Mouse (Mus musculus) G1E (cell line): ENCODE results near the gene Map6. TPM values are rescaled to one million over a fixed set of nuclear protein-coding genes. Genes with fewer than 3 reads are reported as not detected.

ENCODE experiments used
- ATAC-seq: 2 replicates; pipeline ENCODE4 v1.8.0; 2016; ENCODE audit warnings: mild to moderate bottlenecking; ENCODE audit not compliant: insufficient number of reproducible peaks, poor library complexity, low FRiP score, severe bottlenecking; ENCODE audit errors: extremely low read depth
- DNase-seq: peaks from one replicate; pipeline ENCODE4 v3.0.0; 2012; ENCODE audit warnings: low spot score
- H3K27me3 ChIP-seq: 2 replicates; pipeline ENCODE4 v1.6.1; 2012; ENCODE audit warnings: mild to moderate bottlenecking, low read length, inconsistent platforms; ENCODE audit not compliant: insufficient read depth
- H3K36me3 ChIP-seq: replicated peaks from 2 replicates; pipeline ENCODE3; 2012; ENCODE audit warnings: mild to moderate bottlenecking, inconsistent platforms
- H3K4me1 ChIP-seq: 2 replicates; pipeline ENCODE4 v1.6.1; 2012; ENCODE audit warnings: low read depth, low read length, inconsistent platforms, mixed read lengths; ENCODE audit not compliant: insufficient read depth
- H3K4me3 ChIP-seq: 2 replicates; pipeline ENCODE4 v1.5.1; 2012; ENCODE audit warnings: low read depth, mild to moderate bottlenecking, inconsistent platforms, low read length, moderate library complexity, mixed read lengths
- H3K9me3 ChIP-seq: replicated peaks from 2 replicates; pipeline ENCODE4 v1.6.1; 2012; ENCODE audit warnings: inconsistent platforms
- CTCF ChIP-seq: IDR thresholded peaks from 2 replicates; pipeline ENCODE4 v1.5.1; 2012; ENCODE audit warnings: low read depth, low read length, inconsistent platforms, mixed read lengths
- GATA1 ChIP-seq: IDR thresholded peaks from 2 replicates; pipeline ENCODE4 v1.6.1; 2012; ENCODE audit warnings: borderline replicate concordance, low read length, inconsistent platforms, mixed read lengths
- GATA2 ChIP-seq: IDR thresholded peaks from 2 replicates; pipeline ENCODE4 v1.6.1; 2012; ENCODE audit warnings: low read depth, low read length, inconsistent platforms, borderline replicate concordance
- POLR2AphosphoS5 ChIP-seq: IDR thresholded peaks from 2 replicates; pipeline ENCODE4 v1.6.1; 2012; ENCODE audit warnings: low read depth, low read length, inconsistent platforms; ENCODE audit not compliant: insufficient replicate concordance
- TAL1 ChIP-seq: conservative IDR thresholded peaks from 2 replicates; pipeline ENCODE4 v1.6.1; 2012; ENCODE audit warnings: low read depth, low read length, inconsistent platforms, mixed read lengths
- polyA plus RNA-seq: library from polyadenylated mRNA; stranded (reverse); fragments of >175 nt; gene quantifications from 2 replicates; pipeline ENCODE4 v1.2.3, GENCODE M21; 2012
- total RNA-seq, 2 experiments: library from RNA; stranded (forward) in 1 of 2; stranded (reverse) in 1 of 2; fragments of 200-1000 nt in 1 of 2; fragments of >200 nt in 1 of 2; fragmentation: Nextera tagmentation in 1 of 2; gene quantifications; 2 replicates each; pipeline ENCODE4 v1.2.3; 2014 to 2017

Map6 gene
- total RNA-seq (2014; fragmentation: Nextera tagmentation) (not detected in 2 replicates), total RNA-seq (2017) (0.11 and 0.17 TPM in 2 replicates), polyA plus RNA-seq (not detected in 2 replicates)

DNA sequence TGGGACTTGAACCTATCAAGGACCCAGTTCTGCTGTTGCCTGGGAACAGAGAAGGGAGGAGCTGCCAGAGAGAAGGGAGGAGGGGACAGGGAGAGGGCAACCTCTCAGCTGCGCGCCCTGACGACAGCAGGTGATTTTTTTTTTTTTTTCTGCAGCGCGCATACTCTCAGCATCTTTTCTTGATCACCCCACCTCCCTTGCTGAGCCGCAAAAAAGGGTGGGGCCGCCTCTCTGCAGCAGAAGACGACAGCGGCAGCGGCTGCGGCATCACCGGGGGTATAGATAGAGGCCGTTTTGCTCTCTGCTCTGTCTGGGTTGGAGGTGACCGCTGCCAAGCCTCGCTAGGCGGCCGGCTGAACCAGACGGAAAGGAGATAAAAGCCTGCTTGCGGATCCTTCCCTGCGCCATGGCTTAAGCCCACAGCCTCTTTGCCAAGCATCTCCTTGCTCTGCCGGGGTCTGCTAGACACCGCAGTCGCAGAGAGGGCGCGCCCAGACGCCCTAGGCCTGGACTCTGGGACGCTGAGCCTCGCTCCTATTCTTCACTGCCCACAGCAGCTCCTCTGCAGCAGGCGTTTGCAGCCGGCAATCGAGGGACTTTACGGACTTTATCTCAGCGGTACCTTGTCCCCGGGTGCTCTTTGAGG lies at the start of gene Map6:
TSS of gene Map6 (plus strand) at position 197 of the 646 bp plus-strand sequence.
- TF ChIP-seq TAL1 = no peak
- TF ChIP-seq GATA2 = no peak
- no peak for TF ChIP-seq POLR2AphosphoS5
- TF ChIP-seq CTCF = no peak
- no peak for TF ChIP-seq GATA1
- ATAC-seq (no peak), DNase-seq (no peak)
- H3K9me3 ChIP-seq = 0 out of 2 replicates have a peak, but pooled peaks cover 5% of the 10 kb centered on the region
- H3K27me3 ChIP-seq = peaks cover 17% of the 10 kb centered on the region; the same call in 1 of the 2 replicates
- H3K4me1 ChIP-seq = no peaks in the 10 kb centered on the region
- no peaks in the 10 kb centered on the region for H3K36me3 ChIP-seq
- no peak within 1 kb of the TSS for H3K4me3 ChIP-seq

- Histone ChIP-seq H3K27me3 (peaks cover 16% of the 10 kb centered on the region), H3K36me3 (no peaks in the 10 kb centered on the region), H3K4me1 (no peaks in the 10 kb centered on the region), H3K4me3 (no peak overlapping the region), H3K9me3 (no peaks in the 10 kb centered on the region)
- no peak for TF ChIP-seq TAL1
- ATAC-seq (no peak), DNase-seq (no peak)
Observed at GRCm38 (mm10) chr7:99224225-99224624, 43.0 kb upstream of the Map6 start.

DNA sequence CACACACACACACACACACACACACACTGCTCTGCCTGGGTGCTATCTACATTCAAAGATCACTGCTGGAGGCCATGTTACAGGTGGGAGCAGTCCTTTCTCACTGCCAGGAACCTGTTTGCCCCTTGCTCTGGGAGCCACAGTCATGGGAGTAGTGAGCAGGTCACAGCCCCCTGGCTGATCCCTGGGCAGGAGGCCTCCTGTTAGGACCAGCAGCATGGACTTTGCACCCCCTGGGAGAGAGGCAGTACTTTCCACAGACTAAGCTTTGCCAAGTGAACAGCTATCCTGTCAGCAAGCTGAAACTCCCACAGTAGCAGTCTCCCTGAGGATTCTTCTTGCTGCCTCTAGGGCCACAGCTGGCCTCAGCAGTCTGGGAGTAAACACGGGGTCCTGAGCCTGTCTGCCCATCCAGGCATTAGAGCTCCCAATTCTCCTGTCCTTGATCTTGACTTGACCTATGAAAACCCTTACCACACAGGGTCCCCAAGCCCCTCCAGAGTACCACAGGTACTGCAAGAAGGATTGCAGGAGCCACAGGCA lies 42.5 kb upstream of the Map6 start:
- Histone ChIP-seq H3K27me3 (peaks cover 14% of the 10 kb centered on the region), H3K36me3 (no peaks in the 10 kb centered on the region), H3K4me3 (no peak overlapping the region), H3K9me3 (no peaks in the 10 kb centered on the region), H3K4me1 (no peaks in the 10 kb centered on the region)
- TF ChIP-seq CTCF (no peak), TAL1 (no peak), GATA1 (no peak), GATA2 (no peak), POLR2AphosphoS5 (no peak)
- ATAC-seq = no peak
- no peak for DNase-seq

DNA sequence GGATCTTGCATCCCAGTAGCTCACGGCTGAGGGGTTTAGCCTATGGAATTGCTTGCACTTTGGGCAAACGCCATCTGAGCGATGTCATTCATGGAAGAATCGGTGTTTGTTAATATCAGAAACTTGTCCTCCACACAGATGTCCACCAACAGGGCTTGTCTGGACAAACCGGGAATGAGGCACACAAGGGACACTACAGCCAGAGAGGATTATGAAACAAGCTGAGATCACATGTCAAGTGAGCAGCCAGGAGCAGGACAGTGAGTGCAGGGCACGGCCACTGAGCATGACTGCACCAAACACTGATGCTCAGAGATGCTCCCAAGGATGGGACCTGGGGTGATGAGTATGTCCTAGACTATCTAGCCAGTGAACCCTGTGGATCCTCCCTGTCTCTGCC lies 41.8 kb upstream of the Map6 start:
- Histone ChIP-seq H3K4me1 (no peaks in the 10 kb centered on the region), H3K9me3 (no peaks in the 10 kb centered on the region), H3K36me3 (no peaks in the 10 kb centered on the region), H3K4me3 (no peak overlapping the region), H3K27me3 (peaks cover 11% of the 10 kb centered on the region)
- DNase-seq (no peak), ATAC-seq (no peak)
- no peak for TF ChIP-seq CTCF
- TF ChIP-seq POLR2AphosphoS5 = no peak
- no peak for TF ChIP-seq TAL1
- no peak for TF ChIP-seq GATA1
- no peak for TF ChIP-seq GATA2

DNA sequence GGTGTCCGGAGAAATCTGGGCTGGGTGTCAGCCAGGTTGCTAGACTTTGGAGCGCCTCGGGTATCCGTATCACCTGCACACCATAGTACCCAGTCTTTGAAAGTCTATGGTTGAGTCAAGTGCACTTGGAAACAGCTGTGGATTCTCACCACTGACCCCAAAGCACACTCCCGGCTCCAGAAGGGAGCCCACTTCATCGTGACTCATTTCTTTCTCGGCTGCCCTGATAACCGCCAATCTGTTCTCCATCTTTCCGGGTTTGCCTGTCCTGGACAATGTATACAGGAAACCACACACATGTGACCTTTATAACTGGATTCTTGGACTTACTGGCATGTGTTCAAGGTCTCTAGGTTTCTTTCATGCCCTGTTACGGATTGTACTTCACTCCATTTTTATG lies 40.6 kb upstream of the Map6 start:
- ATAC-seq (no peak), DNase-seq (no peak)
- H3K27me3 ChIP-seq = peaks cover 8% of the 10 kb centered on the region; the same call in 1 of the 2 replicates
- H3K9me3 ChIP-seq = no peaks in the 10 kb centered on the region
- H3K4me3 ChIP-seq = no peak overlapping the region
- no peaks in the 10 kb centered on the region for H3K36me3 ChIP-seq
- no peaks in the 10 kb centered on the region for H3K4me1 ChIP-seq
- TF ChIP-seq GATA2 (no peak), POLR2AphosphoS5 (no peak), GATA1 (no peak), CTCF (no peak), TAL1 (no peak)

- H3K4me1 ChIP-seq = no peaks in the 10 kb centered on the region
- H3K4me3 ChIP-seq = no peak overlapping the region
- H3K9me3 ChIP-seq = no peaks in the 10 kb centered on the region
- peaks cover 8% of the 10 kb centered on the region; the same call in 1 of the 2 replicates for H3K27me3 ChIP-seq
- DNase-seq (no peak), ATAC-seq (no peak)
- H3K36me3 ChIP-seq = no peaks in the 10 kb centered on the region
- TF ChIP-seq POLR2AphosphoS5 = no peak
- no peak for TF ChIP-seq GATA1
- no peak for TF ChIP-seq TAL1
- TF ChIP-seq GATA2 = no peak
- no peak for TF ChIP-seq CTCF
Observed at GRCm38 (mm10) chr7:99227267-99227666, 40.0 kb upstream of the Map6 start.
